In the genomic region with DNA sequence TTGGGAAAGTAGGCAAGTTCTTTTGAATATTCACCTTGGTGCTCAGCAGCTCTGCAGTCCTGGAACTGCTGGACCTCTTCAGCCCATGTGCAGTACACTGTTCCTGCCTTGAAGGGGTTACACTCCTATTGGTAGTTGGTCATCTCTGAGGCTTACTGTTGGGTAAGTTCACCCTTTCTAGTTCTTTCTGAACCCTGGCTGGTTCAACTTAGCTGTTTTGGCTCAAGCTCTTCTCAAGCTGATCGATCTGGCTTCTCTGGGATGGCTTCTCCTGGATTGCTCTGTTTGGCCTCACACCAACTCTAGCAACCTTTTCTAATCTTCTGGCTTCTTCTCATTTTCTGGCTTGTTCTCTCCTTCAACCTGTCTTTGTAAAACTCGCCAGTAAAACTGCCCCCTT, we compare ENCODE assay signal across 8 mouse cellular contexts. TPM values are rescaled to one million over a fixed set of nuclear protein-coding genes. Genes with fewer than 3 reads are reported as not detected.
DNase-seq lines count a peak whose midpoint lies in the region; ATAC-seq lines count a peak whose summit lies in the region.

No protein-coding gene starts in this region.

- no peaks in the 10 kb centered on the region for H3K9me3 ChIP-seq in erythroblast, embryonic 14.5 days (ENCODE audit: control insufficient read depth, low read length)
- no peaks in the 10 kb centered on the region for H3K9me3 ChIP-seq in forebrain, embryonic 12.5 days
- H3K9me3 ChIP-seq in liver, embryonic 13.5 days (replicated peaks), result no peaks in the 10 kb centered on the region

- peaks cover 37% of the 10 kb centered on the region for H3K36me3 ChIP-seq in erythroblast, embryonic 14.5 days (ENCODE audit: control insufficient read depth)
- H3K36me3 ChIP-seq in forebrain, embryonic 12.5 days (replicated peaks), result no peaks in the 10 kb centered on the region
- no peaks in the 10 kb centered on the region for H3K36me3 ChIP-seq in liver, embryonic 13.5 days

- WGBS in forebrain, embryonic 12.5 days, result 81% methylated on average over 2 of the region's 2 CpGs
- 68% methylated on average over 2 of the region's 2 CpGs for WGBS in liver, embryonic 13.5 days (ENCODE audit: insufficient replicate concordance)

- H3K4me3 ChIP-seq in erythroblast, embryonic 14.5 days (replicated peaks), result peak overlapping the region; percentile 97
- peak overlapping the region; percentile 98 for H3K4me3 ChIP-seq in forebrain, embryonic 12.5 days (replicated peaks)
- H3K4me3 ChIP-seq in liver, embryonic 13.5 days (replicated peaks), result peak overlapping the region; percentile 97

- H3K9ac ChIP-seq in forebrain, embryonic 12.5 days, result peak overlapping the region; percentile 42
- H3K9ac ChIP-seq in liver, embryonic 13.5 days, result peak overlapping the region; percentile 100

- no peak overlapping the region for H3K27ac ChIP-seq in forebrain, embryonic 12.5 days
- H3K27ac ChIP-seq in liver, embryonic 13.5 days, result peak overlapping the region; percentile 58

- no peaks in the 10 kb centered on the region for H3K27me3 ChIP-seq in erythroblast, embryonic 14.5 days (ENCODE audit: control insufficient read depth)
- H3K27me3 ChIP-seq in forebrain, embryonic 12.5 days, result no peaks in the 10 kb centered on the region
- H3K27me3 ChIP-seq in liver, embryonic 13.5 days, result no peaks in the 10 kb centered on the region

- H3K4me2 ChIP-seq in forebrain, embryonic 12.5 days, result peak overlapping the region; percentile 61
- peak overlapping the region; percentile 76 for H3K4me2 ChIP-seq in liver, embryonic 13.5 days

- peaks cover 39% of the 10 kb centered on the region for H3K4me1 ChIP-seq in erythroblast, embryonic 14.5 days (ENCODE audit: control insufficient read depth)
- peaks cover 25% of the 10 kb centered on the region for H3K4me1 ChIP-seq in forebrain, embryonic 12.5 days
- peaks cover 54% of the 10 kb centered on the region for H3K4me1 ChIP-seq in liver, embryonic 13.5 days (replicated peaks)

- peak; percentile 20 for DNase-seq in 416B (ENCODE audit: low read depth)
- DNase-seq in liver, embryonic 13.5 days, result no peak
- no peak for DNase-seq in gastrocnemius, postnatal 25 days
- DNase-seq in cerebellum, postnatal 4 days (ENCODE audit: low spot score in 2 of 2), result no peak
- no peak for DNase-seq in frontal cortex, adult 2 months (ENCODE audit: extremely low spot score in 1 of 2, low spot score in 1 of 2)

- ATAC-seq in erythroblast, adult 5-6 weeks (replicated peaks; ENCODE audit: low FRiP score, poor library complexity, severe bottlenecking), result no peak
- no peak for ATAC-seq in forebrain, embryonic 12.5 days (ENCODE audit: low FRiP score)
- no peak for ATAC-seq in liver, embryonic 13.5 days (ENCODE audit: low read depth)

RNA-seq across cellular contexts. Expression of a gene that starts 1.8 kb away (rescaled TPM):
- 2.7 TPM in 2 replicates for polyA plus RNA-seq in erythroblast, embryonic 14.5 days (2012)
- 61.0 and 79.4 TPM in 2 replicates for total RNA-seq in erythroblast, adult 5-6 weeks (2015; ENCODE audit: low replicate concordance)
- total RNA-seq in erythroblast, adult 5-6 weeks (2017; ENCODE audit: low replicate concordance), result 103 and 115 TPM in 2 replicates
- 24.3 and 26.7 TPM in 2 replicates for polyA plus RNA-seq in forebrain, embryonic 12.5 days (2016; fragmentation: Nextera tagmentation; extraction: Ambion mirVana)
- polyA plus RNA-seq in liver, embryonic 13.5 days (2015; fragmentation: Nextera tagmentation; extraction: Ambion mirVana), result 5.7 and 7.3 TPM in 2 replicates
- 10 to 100 TPM; 29.4 to 29.9 TPM for total RNA-seq in gastrocnemius, postnatal 25 days (2021)
- 49.1 and 52.6 TPM in 2 replicates for polyA plus RNA-seq in frontal cortex, adult 2 months (2012; rRNA removed)
